Mouse (Mus musculus) megakaryocyte, adult 5-6 weeks (primary cell): ENCODE data around the gene Nek2. TPM values are rescaled to one million over a fixed set of nuclear protein-coding genes. Genes with fewer than 3 reads are reported as not detected.
A peak's percentile ranks its signal among the peaks of the same experiment; 100 is the strongest.

Experiments
- ATAC-seq: 2 replicates; pipeline ENCODE4 v1.8.0; 2016; ENCODE audit warnings: mild to moderate bottlenecking, inconsistent platforms; ENCODE audit not compliant: poor library complexity, severe bottlenecking
- total RNA-seq, 2 experiments: library from RNA; stranded (forward) in 1 of 2; stranded (reverse) in 1 of 2; fragments of 153-499, 151-499 nt in 1 of 2; fragments of 221-1000, 200-1000 nt in 1 of 2; gene quantifications; 2 replicates each; pipeline versions ENCODE4 v1.2.3 to v1.2.4; 2015 to 2017

Nek2 gene
- total RNA-seq, 2 experiments from 2014 or later, result 25.9 to 33.7 TPM

- no peak for ATAC-seq
These were observed 35.8 kb downstream of the Nek2 start for GRCm38 (mm10) chr1:191856886-191857651.

- no peak for ATAC-seq
These were observed 36.9 kb downstream of the Nek2 start for GRCm38 (mm10) chr1:191858136-191858535.

- ATAC-seq, result no peak
These were observed 38.6 kb downstream of the Nek2 start for GRCm38 (mm10) chr1:191859847-191860246.

GRCm38 (mm10) chr1:191861247-191861646, 40.0 kb downstream of the Nek2 start:
- no peak for ATAC-seq

GRCm38 (mm10) chr1:191863833-191864550, 42.7 kb downstream of the Nek2 start:
- ATAC-seq, result no peak

GRCm38 (mm10) chr1:191864551-191865027, 43.3 kb downstream of the Nek2 start:
- no peak for ATAC-seq

- no peak for ATAC-seq
These were observed 50.9 kb downstream of the Nek2 start for GRCm38 (mm10) chr1:191872076-191872710.

GRCm38 (mm10) chr1:191875006-191875405, 53.8 kb downstream of the Nek2 start:
- ATAC-seq, result no peak

GRCm38 (mm10) chr1:191875683-191876305, 54.5 kb downstream of the Nek2 start:
- ATAC-seq, result peak; percentile 94

GRCm38 (mm10) chr1:191877681-191878080, 56.4 kb downstream of the Nek2 start:
- ATAC-seq, result no peak

GRCm38 (mm10) chr1:191878518-191878921, 57.3 kb downstream of the Nek2 start:
- no peak for ATAC-seq

- ATAC-seq, result no peak
These were observed 59.0 kb downstream of the Nek2 start for GRCm38 (mm10) chr1:191880247-191880646.

GRCm38 (mm10) chr1:191880921-191881609, 59.8 kb downstream of the Nek2 start:
- peak; percentile 46 for ATAC-seq

- ATAC-seq, result no peak
These were observed 60.4 kb downstream of the Nek2 start for GRCm38 (mm10) chr1:191881663-191882062.

Other genes with a start within 250 kb of the Nek2 start
- 34.7 and 36.7 TPM in 2 replicates for gene Dtl, start 245.9 kb upstream of the Nek2 start, total RNA-seq (2015)
- 24.2 and 30.4 TPM in 2 replicates for gene Dtl, start 245.9 kb upstream of the Nek2 start, total RNA-seq (2017)
- gene Ints7, start 245.8 kb upstream of the Nek2 start, total RNA-seq (2015), result 18.1 and 18.2 TPM in 2 replicates
- gene Ints7, start 245.8 kb upstream of the Nek2 start, total RNA-seq (2017), result 33.7 and 37.1 TPM in 2 replicates
- 25.4 and 34.4 TPM in 2 replicates for gene Lpgat1, start 103.6 kb upstream of the Nek2 start, total RNA-seq (2015)
- 29.3 and 29.4 TPM in 2 replicates for gene Lpgat1, start 103.6 kb upstream of the Nek2 start, total RNA-seq (2017)
- 10.1 TPM in 2 replicates for gene Slc30a1, start 85.3 kb downstream of the Nek2 start, total RNA-seq (2015)
- 11.2 and 12.1 TPM in 2 replicates for gene Slc30a1, start 85.3 kb downstream of the Nek2 start, total RNA-seq (2017)
- 0.18 and 0.38 TPM in 2 replicates for gene Rd3, start 155.9 kb downstream of the Nek2 start, total RNA-seq (2015)
- 0.22 TPM in 1 of 2 replicates, not detected in the other for gene Rd3, start 155.9 kb downstream of the Nek2 start, total RNA-seq (2017)